Mouse (Mus musculus): ENCODE data around the gene Rnf123. TPM values are rescaled to one million over a fixed set of nuclear protein-coding genes. Genes with fewer than 3 reads are reported as not detected.

Gene Rnf123
- polyA plus RNA-seq, 1 experiment from 2014 or later: 16.5 TPM

DNA sequence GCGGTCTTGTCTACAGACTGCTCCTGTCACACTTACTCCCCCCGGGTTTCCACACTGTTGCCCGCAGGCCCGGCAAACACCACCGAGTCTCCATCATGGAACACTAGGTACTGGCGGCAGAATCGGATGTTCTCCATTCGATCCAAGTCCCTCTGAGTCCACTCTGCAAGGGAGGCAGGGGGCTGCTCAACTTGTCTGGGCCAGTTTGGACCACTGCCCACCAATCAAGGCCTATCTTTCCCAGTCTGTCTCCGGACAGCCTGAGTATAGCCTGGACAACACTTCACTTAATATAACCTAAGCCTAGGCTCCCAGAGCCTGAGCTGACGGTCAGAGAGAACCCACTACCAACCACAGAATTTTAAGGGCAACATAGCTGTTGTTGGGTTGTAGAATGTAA lies 10.4 kb upstream of the Rnf123 start:
- H3K79me2 ChIP-seq (ENCODE audit: inconsistent target): peaks cover 10% of the 10 kb centered on the region; the same call in 1 of the 2 replicates
- H3K4me3 ChIP-seq (ENCODE audit: inconsistent target): peak overlapping the region; percentile 68
- WGBS (ENCODE audit: missing documents): 83% methylated on average over 10 of the region's 10 CpGs
- 0 out of 2 replicates have a peak overlapping the region, but pooled peaks have one; percentile 24 for H3K27ac ChIP-seq
- H3K36me3 ChIP-seq (ENCODE audit: inconsistent target): peaks cover 42% of the 10 kb centered on the region

DNA sequence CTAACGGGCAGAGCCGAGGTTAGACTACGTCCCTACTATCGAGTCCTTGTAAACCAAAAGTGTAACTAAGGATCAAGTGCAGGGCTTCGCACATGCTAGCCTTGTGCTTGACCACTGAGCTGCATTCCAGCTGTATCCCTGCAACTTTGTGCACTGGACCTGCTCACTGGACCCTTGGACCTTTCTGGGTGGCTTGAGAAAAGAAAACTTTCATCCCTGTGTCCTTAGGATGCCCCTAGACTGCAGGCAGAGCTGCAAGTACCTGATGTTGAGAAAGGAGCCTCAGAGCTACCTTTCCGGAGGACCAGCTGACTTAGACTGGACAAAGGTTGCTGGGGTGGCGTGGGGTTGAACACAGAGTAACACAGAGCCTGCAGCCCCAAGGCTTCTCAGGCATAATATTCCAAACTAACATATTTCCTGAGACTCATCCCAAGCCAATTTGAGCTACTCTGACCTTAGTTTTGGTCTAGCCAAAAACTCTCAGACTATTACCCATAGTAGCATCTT lies 7.5 kb upstream of the Rnf123 start:
- no peak overlapping the region for H3K4me3 ChIP-seq (ENCODE audit: inconsistent target)
- WGBS (ENCODE audit: missing documents): 97% methylated on average over 7 of the region's 7 CpGs
- H3K36me3 ChIP-seq (ENCODE audit: inconsistent target): peaks cover 71% of the 10 kb centered on the region
- H3K27ac ChIP-seq: no peak overlapping the region
- peaks cover 10% of the 10 kb centered on the region; the same call in 1 of the 2 replicates for H3K79me2 ChIP-seq (ENCODE audit: inconsistent target)

DNA sequence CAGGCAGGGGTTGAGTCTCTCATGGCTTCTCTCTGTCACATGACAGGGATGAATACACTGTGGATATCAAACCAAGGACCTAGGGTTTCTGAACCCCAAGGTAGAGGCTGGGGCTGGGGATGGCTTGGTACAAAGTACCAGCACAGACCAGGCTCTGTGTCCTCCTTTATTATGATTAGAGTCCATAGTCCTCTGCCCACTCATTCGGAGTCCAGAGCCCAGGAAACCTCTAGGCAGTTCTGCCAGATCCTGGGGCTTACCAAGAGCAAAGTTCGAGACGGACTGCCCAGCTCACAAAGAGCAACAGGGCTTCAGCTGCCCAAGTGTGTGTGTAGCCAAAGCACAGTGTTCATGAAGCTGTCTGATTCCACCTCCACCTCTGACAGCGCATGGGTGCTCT lies 2.1 kb upstream of the Rnf123 start:
- peaks cover 61% of the 10 kb centered on the region for H3K36me3 ChIP-seq (ENCODE audit: inconsistent target)
- no peak overlapping the region for H3K4me3 ChIP-seq (ENCODE audit: inconsistent target)
- H3K79me2 ChIP-seq (ENCODE audit: inconsistent target): no peaks in the 10 kb centered on the region
- 100% methylated on average over 4 of the region's 4 CpGs for WGBS (ENCODE audit: missing documents)
- no peak overlapping the region for H3K27ac ChIP-seq

DNA sequence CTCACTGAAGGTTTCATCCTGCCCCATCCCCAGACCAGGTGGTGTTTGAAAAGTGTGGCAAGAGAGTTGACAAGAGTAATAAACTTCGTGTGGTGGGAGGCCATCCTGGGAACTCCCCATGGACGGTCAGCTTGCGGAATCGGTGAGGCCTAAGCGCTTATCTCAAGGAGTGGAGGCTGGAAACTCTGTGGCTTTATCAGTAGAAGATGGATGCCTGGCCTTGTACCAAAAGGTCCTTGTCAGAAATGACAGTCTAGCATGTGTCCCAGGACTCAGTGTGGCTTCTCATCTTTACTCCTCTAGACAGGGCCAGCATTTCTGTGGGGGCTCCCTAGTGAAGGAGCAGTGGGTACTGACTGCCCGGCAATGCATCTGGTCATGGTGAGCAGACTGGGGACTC lies 415 bp upstream of the Rnf123 start:
- H3K4me3 ChIP-seq (ENCODE audit: inconsistent target): no peak overlapping the region
- WGBS (ENCODE audit: missing documents): 96% methylated on average over 6 of the region's 6 CpGs
- H3K79me2 ChIP-seq (ENCODE audit: inconsistent target): peaks cover 4% of the 10 kb centered on the region; the same call in 1 of the 2 replicates
- H3K36me3 ChIP-seq (ENCODE audit: inconsistent target): peaks cover 44% of the 10 kb centered on the region
- H3K27ac ChIP-seq: no peak overlapping the region

DNA sequence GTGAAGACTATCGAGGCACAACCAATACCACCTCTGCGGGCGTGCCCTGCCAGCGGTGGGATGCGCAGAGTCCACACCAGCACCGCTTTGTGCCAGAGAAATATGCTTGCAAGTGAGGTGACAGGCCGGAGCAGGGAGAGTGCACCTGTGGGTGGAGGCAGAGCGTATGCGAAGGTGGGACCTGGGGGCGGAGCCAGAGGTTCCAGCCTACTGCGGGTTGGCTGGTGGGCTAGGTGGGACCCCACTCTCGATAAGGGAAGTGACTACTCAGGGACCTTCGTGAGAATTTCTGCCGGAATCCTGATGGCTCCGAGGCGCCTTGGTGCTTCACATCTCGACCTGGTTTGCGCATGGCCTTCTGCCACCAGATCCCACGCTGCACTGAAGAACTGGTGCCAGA lies 597 bp downstream of the Rnf123 start:
- no peak overlapping the region for H3K27ac ChIP-seq
- no peak overlapping the region for H3K4me3 ChIP-seq (ENCODE audit: inconsistent target)
- peaks cover 34% of the 10 kb centered on the region for H3K36me3 ChIP-seq (ENCODE audit: inconsistent target)
- peaks cover 9% of the 10 kb centered on the region; the same call in 1 of the 2 replicates for H3K79me2 ChIP-seq (ENCODE audit: inconsistent target)
- 15% methylated on average over 18 of the region's 19 CpGs for WGBS (ENCODE audit: missing documents)

DNA sequence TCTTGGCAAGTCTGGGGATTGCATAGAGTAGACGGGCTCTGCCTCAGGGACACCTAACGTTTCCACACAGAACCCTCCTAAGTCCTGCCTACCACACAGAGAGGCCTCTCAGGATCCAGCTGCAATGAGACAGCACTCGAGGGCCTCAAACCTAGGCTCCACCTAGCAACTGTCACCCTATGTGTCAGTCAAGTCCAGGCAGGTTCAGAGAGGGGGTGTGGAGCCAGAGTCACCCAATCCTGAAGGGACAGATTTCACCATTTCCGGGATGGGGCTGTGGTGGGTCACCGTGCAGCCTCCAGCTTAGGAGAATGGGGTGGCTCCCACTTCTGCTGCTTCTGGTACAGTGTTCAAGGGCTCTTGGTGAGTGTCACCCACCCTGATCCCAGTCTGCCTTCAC lies 3.0 kb downstream of the Rnf123 start, which contains the start of gene Mst1:
TSS of gene Mst1 (plus strand) at position 269 of the 400 bp plus-strand sequence.
- Histone ChIP-seq H3K79me2 (ENCODE audit: inconsistent target) (peaks cover 9% of the 10 kb centered on the region; the same call in 1 of the 2 replicates), H3K27ac (no peak within 1 kb of the TSS), H3K4me3 (ENCODE audit: inconsistent target) (peak within 1 kb of the TSS; percentile 89; the same call in 1 of the 2 replicates), H3K36me3 (ENCODE audit: inconsistent target) (peaks cover 11% of the 10 kb centered on the region)
- 79% methylated on average over 4 of the region's 5 CpGs for WGBS (ENCODE audit: missing documents)

DNA sequence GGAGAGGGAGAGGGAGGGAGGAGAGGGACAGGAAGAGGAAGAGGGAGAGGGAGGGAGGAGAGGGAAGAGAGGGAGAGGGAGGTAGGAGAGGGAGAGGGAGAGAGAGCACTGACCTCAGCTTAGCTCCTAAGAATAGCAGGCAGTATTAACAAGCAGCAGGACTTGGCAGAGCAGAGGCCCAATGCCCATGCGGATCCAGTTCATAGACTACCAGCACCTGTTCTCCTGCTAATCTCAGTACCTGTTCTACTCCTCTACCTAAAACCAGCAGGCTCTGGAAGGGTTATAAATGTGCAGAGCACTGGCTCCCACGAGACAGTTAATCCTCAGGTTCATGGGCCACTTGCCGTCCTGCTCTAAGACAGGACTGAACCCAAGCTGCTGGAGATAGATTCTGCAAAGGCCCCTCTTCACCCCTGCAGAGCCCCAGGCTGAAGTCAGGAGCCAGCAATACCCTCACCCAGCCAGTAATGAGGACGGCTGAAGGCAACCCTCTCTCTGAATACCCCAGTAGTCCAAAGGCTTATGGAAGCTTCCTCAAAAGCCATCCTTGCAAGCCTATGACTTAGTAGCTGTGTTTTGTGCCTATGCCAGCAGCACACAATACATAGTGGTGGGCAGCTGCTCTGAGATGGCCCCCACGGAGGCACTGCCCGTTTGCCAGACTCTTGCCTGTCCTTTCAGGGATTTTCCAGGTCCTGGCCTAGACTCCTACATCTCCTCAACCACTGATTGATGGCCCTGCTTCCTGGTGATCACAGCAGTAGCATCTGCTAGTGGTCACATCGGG lies 9.8 kb downstream of the Rnf123 start:
- H3K27ac ChIP-seq: no peak overlapping the region
- 91% methylated on average over 7 of the region's 7 CpGs for WGBS (ENCODE audit: missing documents)
- no peak overlapping the region for H3K4me3 ChIP-seq (ENCODE audit: inconsistent target)
- H3K79me2 ChIP-seq (ENCODE audit: inconsistent target): peaks cover 4% of the 10 kb centered on the region; the same call in 1 of the 2 replicates
- peaks cover 13% of the 10 kb centered on the region; the same call in 1 of the 2 replicates for H3K36me3 ChIP-seq (ENCODE audit: inconsistent target)

DNA sequence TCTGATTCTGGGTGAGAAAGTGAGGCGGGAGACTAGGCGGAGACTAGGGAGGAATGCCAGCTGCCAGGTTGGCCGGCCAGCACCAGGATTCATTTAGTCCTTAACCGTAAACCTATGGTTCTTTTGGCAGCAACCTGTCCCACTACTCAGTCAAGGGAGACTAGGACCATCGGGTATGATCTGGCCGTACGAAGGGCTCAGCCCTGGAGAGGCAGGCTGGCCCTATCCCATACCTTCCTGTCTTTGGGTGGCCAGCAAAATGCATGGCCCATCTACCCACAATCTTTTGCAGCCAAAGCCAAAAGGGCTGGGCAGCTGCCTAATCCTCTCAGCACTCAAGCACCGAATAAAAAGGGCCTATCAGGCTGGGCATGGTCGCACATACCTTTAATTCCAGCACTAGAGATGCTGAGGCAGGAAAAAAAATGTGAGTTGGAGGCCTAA lies 10.6 kb downstream of the Rnf123 start:
- peaks cover 13% of the 10 kb centered on the region; the same call in 1 of the 2 replicates for H3K36me3 ChIP-seq (ENCODE audit: inconsistent target)

DNA sequence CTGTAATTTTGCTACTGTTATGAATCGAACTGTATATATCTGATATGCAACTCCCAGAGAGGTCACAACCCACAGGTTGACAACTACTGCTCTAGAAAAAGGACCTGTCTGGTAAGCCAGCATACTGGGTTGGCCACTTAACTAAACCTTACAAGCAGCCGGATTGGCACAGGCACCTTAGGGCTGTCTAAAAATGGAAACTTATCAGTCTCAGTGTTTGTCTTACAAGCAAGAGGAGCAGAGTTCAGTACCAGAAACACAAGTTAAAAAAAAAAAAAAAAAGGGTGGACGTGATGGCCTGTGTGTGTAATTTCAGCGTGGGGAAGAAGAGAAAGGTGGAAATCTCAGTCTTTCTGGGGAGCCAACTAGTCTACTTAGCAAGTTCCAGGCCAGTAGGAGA lies 11.3 kb downstream of the Rnf123 start:
- Histone ChIP-seq H3K4me3 (ENCODE audit: inconsistent target) (no peak overlapping the region), H3K36me3 (ENCODE audit: inconsistent target) (peaks cover 13% of the 10 kb centered on the region; the same call in 1 of the 2 replicates), H3K79me2 (ENCODE audit: inconsistent target) (no peaks in the 10 kb centered on the region), H3K27ac (no peak overlapping the region)
- 95% methylated on average over 4 of the region's 4 CpGs for WGBS (ENCODE audit: missing documents)

More for the DNA sequence above, 10.6 kb downstream of the Rnf123 start:
- Histone ChIP-seq H3K27ac (no peak overlapping the region), H3K4me3 (ENCODE audit: inconsistent target) (no peak overlapping the region), H3K79me2 (ENCODE audit: inconsistent target) (no peaks in the 10 kb centered on the region)
- WGBS (ENCODE audit: missing documents): 93% methylated on average over 9 of the region's 9 CpGs

DNA sequence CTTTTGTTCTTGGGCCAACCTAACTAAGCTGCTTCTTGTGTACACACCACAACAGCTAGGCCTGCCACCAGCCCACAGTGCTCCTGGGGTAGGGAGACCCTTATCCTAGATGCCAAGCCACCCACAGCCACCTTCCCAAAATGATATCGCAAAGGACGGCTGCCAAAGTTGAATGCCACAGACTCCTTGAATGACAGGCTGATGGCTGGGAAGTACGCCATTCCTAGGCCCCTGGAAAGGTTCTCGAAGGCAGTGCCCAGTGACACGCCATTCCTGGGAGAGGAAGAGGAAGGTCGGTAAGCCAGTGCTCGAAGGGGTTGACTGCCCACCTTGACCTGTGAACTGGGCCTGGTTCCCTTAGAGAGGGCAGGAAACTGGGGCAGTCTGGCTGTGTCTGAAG lies 13.6 kb downstream of the Rnf123 start:
- WGBS (ENCODE audit: missing documents): 95% methylated on average over 7 of the region's 7 CpGs
- no peaks in the 10 kb centered on the region for H3K79me2 ChIP-seq (ENCODE audit: inconsistent target)
- H3K4me3 ChIP-seq (ENCODE audit: inconsistent target): no peak overlapping the region
- H3K27ac ChIP-seq: no peak overlapping the region
- peaks cover 14% of the 10 kb centered on the region; the same call in 1 of the 2 replicates for H3K36me3 ChIP-seq (ENCODE audit: inconsistent target)

DNA sequence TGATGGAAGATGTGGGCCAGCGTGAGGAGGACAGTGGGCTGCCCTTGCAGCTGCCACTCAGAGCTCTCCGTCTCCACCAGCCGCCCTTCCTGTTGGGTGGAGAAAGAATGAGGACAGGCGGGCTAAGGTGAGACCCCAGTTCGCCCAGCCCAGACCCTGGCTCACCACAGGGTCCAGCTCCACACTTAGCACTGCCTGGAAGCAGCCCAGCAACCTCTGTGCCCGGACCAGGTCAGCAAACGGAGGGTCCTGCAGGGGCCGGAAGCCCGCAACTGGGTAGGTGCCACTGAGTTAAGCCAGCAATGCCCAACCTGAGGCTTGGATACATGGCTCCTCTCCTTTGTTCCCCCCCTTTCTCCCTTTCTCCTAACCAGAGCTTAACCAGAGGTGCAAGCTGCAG lies 14.1 kb downstream of the Rnf123 start:
- H3K4me3 ChIP-seq (ENCODE audit: inconsistent target): no peak overlapping the region
- H3K27ac ChIP-seq: no peak overlapping the region
- H3K36me3 ChIP-seq (ENCODE audit: inconsistent target): peaks cover 20% of the 10 kb centered on the region; the same call in 1 of the 2 replicates
- H3K79me2 ChIP-seq (ENCODE audit: inconsistent target): no peaks in the 10 kb centered on the region
- WGBS (ENCODE audit: missing documents): 94% methylated on average over 9 of the region's 9 CpGs

DNA sequence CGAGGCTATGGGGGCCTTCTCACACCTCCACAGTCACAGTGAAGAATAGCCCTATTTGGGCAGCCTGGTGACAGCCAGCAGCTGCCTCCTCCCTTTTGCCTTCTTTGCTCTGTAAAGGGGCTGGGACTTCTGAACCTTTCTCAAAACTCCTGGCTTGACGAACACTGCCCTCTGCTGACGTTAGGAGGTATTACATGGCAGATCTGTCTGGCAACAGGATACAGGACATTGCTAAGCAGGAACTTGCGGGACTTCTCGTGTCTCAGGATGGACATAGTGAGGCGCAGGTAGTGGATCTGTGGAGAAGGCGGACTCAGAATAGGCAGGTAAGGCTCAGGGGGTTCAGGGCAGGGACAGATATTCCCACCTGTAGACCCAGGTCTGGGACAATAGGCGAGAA lies 15.2 kb downstream of the Rnf123 start:
- Histone ChIP-seq H3K36me3 (ENCODE audit: inconsistent target) (peaks cover 28% of the 10 kb centered on the region; the same call in 1 of the 2 replicates), H3K27ac (no peak overlapping the region), H3K4me3 (ENCODE audit: inconsistent target) (no peak overlapping the region), H3K79me2 (ENCODE audit: inconsistent target) (no peaks in the 10 kb centered on the region)
- WGBS (ENCODE audit: missing documents): 32% methylated on average over 8 of the region's 8 CpGs

DNA sequence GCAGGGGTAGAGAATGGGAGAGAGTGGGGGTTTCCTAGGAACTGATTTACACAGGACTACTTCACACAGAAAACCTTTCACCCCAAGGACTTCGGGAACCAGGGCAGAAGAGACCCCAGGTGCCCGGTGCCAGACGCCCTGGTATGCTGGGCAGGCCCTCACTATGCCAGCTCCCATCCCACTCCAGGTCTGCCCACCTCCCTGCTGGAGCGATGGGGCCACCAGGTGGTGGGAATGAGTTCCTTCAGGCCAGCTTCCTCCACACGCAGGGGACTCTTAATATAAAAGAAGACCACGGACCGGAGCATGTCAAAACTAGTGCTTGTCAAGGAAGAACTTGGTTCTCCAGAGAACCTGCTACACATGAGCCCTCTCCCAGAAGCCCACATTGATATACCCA lies 15.9 kb downstream of the Rnf123 start:
- Histone ChIP-seq H3K36me3 (ENCODE audit: inconsistent target) (peaks cover 34% of the 10 kb centered on the region; the same call in 1 of the 2 replicates), H3K79me2 (ENCODE audit: inconsistent target) (no peaks in the 10 kb centered on the region)

DNA sequence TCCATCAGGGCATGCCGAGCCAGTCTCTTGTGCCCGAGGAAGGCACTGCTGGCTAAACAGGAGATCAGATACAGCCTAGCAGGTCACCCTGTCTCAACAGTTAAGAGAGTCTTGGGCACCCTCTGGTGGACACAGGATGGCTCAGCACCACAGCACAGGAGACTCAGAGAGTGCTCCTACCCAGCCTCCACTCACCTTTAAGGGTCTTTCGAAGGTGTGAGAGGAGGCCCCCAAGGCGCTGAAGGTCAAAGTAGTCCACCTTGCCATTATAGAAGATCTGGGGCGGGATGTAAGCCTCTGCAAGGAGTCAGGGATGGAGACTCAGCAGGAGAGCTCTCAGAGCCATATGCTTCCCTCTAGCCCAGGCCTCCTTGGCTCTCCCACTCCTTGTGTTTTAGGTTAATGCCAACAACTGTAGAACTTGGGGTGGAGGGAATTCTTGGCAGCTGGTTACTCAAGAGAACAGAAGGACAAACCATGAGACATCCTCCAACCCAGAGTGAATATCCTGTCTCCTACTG lies 17.6 kb downstream of the Rnf123 start:
- 70% methylated on average over 5 of the region's 5 CpGs for WGBS (ENCODE audit: missing documents)
- peaks cover 27% of the 10 kb centered on the region; the same call in 1 of the 2 replicates for H3K36me3 ChIP-seq (ENCODE audit: inconsistent target)

More for the DNA sequence above, 15.9 kb downstream of the Rnf123 start:
- no peak overlapping the region for H3K4me3 ChIP-seq (ENCODE audit: inconsistent target)
- 87% methylated on average over 6 of the region's 7 CpGs for WGBS (ENCODE audit: missing documents)
- no peak overlapping the region for H3K27ac ChIP-seq

DNA sequence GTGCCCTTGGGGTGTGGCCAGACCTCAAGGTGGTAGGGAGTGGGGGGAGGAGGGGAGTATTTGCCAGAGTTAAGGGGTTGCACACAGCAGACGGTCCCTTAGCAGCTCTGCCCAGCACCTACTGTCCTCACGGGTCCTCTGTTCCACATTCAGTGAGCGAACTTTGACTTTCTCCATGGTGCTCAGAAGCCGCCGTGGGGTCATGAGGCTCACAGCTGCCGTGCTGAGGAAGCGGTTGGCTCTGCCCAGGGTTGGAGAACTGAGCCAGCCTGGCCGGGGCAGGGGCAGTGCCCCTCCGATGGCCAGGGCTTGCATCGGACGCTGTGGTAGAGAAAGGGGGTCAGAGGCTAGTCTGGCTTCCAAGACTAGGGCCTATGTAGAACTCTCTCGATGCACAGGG lies 19.8 kb downstream of the Rnf123 start:
- Histone ChIP-seq H3K27ac (no peak overlapping the region), H3K4me3 (ENCODE audit: inconsistent target) (no peak overlapping the region), H3K79me2 (ENCODE audit: inconsistent target) (no peaks in the 10 kb centered on the region), H3K36me3 (ENCODE audit: inconsistent target) (peaks cover 43% of the 10 kb centered on the region; the same call in 1 of the 2 replicates)
- 92% methylated on average over 12 of the region's 12 CpGs for WGBS (ENCODE audit: missing documents)

More for the DNA sequence above, 17.6 kb downstream of the Rnf123 start:
- Histone ChIP-seq H3K27ac (no peak overlapping the region), H3K79me2 (ENCODE audit: inconsistent target) (no peaks in the 10 kb centered on the region), H3K4me3 (ENCODE audit: inconsistent target) (no peak overlapping the region)
